Mouse (Mus musculus): ENCODE measurements around the gene Fam189b.

Fam189b gene

GRCm38 (mm10) chr3:89228180-89228549, 45.2 kb downstream of the Fam189b start:
- DNase-seq (ENCODE audit: inconsistent ontology term) = peak; percentile 92

DNA sequence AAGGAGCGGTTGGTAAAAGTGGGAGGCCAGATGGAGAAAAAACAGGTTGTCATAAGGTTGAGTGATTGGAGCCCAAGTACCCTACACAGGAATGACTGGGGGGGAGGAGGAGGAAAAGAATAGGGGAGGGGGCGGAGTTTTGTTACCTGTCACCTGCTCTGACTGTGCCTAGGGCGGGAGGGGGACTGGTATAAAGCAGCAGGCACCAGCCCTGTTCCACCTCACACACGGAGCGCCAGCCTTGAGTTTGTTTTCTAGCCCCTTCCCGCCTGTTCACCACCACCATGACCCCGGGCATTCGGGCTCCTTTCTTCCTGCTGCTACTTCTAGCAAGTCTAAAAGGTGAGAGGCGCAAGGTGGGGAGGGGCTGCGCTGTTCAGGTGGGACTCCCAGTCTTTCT, 45.9 kb downstream of the Fam189b start, which contains the start of gene Muc1:
Gene Muc1 (plus strand): TSS at position 222 of the 400 bp plus-strand sequence.
- no peak for DNase-seq (ENCODE audit: inconsistent ontology term)

- DNase-seq (ENCODE audit: inconsistent ontology term) = no peak
Observed at GRCm38 (mm10) chr3:89229276-89229675, 46.3 kb downstream of the Fam189b start.

DNA sequence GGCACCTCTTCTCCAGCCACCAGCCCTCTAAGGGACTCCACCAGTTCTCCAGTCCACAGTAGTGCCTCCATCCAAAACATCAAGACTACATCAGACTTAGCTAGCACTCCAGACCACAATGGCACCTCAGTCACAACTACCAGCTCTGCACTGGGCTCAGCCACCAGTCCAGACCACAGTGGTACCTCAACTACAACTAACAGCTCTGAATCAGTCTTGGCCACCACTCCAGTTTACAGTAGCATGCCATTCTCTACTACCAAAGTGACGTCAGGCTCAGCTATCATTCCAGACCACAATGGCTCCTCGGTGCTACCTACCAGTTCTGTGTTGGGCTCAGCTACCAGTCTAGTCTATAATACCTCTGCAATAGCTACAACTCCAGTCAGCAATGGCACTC, 47.6 kb downstream of the Fam189b start:
- no peak for DNase-seq (ENCODE audit: inconsistent ontology term)

DNA sequence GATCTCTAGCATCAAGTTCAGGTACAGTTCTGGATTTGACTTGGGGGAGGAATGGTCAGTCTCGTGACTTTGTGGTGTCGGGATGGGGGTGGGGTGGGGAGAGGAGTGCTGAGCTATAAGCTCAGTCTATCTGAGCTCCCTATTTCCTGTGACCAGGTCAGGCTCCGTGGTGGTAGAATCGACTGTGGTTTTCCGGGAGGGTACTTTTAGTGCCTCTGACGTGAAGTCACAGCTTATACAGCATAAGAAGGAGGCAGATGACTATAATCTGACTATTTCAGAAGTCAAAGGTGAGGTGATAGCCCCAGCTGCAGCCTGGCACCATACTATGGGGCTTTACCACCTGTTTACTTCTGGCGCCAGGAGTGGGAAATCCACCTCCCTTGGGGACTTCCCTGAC, 48.4 kb downstream of the Fam189b start:
- DNase-seq (ENCODE audit: inconsistent ontology term) = no peak

- no peak for DNase-seq (ENCODE audit: inconsistent ontology term)
Observed at GRCm38 (mm10) chr3:89231772-89232275, 48.9 kb downstream of the Fam189b start.

GRCm38 (mm10) chr3:89232614-89233013, 49.7 kb downstream of the Fam189b start:
- no peak for DNase-seq (ENCODE audit: inconsistent ontology term)

GRCm38 (mm10) chr3:89233562-89234110, 50.7 kb downstream of the Fam189b start:
- DNase-seq (ENCODE audit: inconsistent ontology term) = no peak

- no peak for DNase-seq (ENCODE audit: inconsistent ontology term)
Observed at GRCm38 (mm10) chr3:89236516-89236915, 53.6 kb downstream of the Fam189b start.

GRCm38 (mm10) chr3:89237682-89238081, 54.7 kb downstream of the Fam189b start:
- no peak for DNase-seq (ENCODE audit: inconsistent ontology term)

DNA sequence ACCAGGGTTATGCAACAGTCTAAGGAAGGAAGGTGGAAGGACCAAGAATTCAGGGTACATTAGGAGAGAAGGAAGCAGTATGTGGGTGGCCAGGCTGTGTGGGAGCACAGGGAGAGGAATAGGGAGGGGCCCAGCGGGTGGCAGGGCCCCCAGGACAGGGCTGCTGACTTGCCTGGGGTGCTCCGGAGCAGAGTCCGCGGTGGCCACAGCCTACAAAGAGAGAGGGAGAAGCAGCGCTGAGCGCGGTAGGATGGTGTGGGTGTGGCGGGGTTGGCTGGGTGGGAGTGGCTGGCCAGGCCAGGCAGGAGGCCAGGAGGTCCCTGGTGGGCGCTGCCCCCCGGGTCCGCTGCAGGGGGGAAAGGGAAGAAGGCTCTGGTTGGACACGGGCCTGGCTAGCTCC, 55.6 kb downstream of the Fam189b start:
- DNase-seq (ENCODE audit: inconsistent ontology term) = no peak
